In the genomic region with DNA sequence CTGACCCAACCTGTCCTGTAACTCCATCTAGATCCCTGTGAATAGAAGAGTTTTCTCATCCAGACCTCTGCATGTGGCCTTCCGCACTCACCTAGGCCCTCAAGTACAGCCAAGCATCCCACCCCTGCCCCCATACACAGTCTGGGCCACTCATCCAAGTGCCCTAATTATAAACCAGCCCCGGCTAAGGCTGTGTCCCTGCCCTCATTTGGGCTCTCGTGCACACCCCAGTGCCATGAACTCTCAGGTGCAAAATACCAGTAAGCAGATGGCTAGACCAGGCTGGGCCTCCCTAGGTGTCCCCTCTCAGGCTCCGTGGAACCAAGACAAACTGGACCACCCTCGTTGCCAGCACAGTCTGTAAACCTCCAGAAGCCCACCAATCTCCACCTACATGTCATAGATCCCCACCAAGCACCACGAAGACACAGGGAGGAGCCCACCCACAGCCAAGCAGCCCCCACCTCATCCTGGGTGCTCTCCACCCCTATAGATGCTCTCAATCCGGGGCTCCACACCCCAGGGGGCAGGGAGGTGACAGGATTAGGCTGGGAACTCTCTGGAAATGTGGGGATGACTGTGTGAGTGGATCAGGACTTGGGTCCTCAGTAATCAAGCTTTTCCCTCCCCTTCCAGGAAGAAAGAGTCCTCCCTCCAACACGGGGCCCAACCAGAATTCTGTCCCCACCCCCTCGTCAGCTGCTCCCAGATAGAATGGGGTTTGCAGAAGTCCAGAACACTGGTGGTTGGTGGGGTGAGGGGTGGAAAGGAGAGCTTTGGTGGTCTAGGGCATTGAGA, we compare ENCODE assay signal across 8 mouse cellular contexts. TPM values are rescaled to one million over a fixed set of nuclear protein-coding genes. Genes with fewer than 3 reads are reported as not detected.
DNase-seq lines count a peak whose midpoint lies in the region; ATAC-seq and TF ChIP-seq lines count a peak whose summit lies in the region.
"Had no signal": no experiment of that assay in that cellular context is flagged by ENCODE, and none has a peak within 500 bp of the region (broad histone marks: within the 10 kb centered on the region; RNA-seq: fewer than 3 reads in every experiment).

No protein-coding gene starts in this region.

- peaks cover 20% of the 10 kb centered on the region for H3K27me3 ChIP-seq in E14TG2a.4 (ENCODE audit: insufficient read depth, low read length)
- no peaks in the 10 kb centered on the region for H3K27me3 ChIP-seq in embryonic facial prominence, embryonic 11.5 days (ENCODE audit: control insufficient read depth, insufficient read depth, low read length)

- peak overlapping the region; percentile 94 for H3K4me2 ChIP-seq in embryonic facial prominence, embryonic 11.5 days (ENCODE audit: low read depth, low read length)

- WGBS in embryonic facial prominence, embryonic 11.5 days, result 17% methylated on average over 9 of the region's 9 CpGs

- peak; percentile 62 for DNase-seq in 3T3-L1 (ENCODE audit: low read depth, low spot score)
- DNase-seq in embryonic facial prominence, embryonic 11.5 days (ENCODE audit: low spot score), result peak; percentile 47
- DNase-seq in heart, postnatal 14 days, result peak; percentile 67 to 75
- DNase-seq in layer of hippocampus, postnatal 36 days, result peak; percentile 77 to 79
- DNase-seq in lung, postnatal 4 days, result peak; percentile 67 to 68

- peak overlapping the region; percentile 99 for H3K9ac ChIP-seq in embryonic facial prominence, embryonic 11.5 days (replicated peaks; ENCODE audit: low read length)

- peaks cover 84% of the 10 kb centered on the region for H3K4me1 ChIP-seq in E14TG2a.4 (replicated peaks; ENCODE audit: low read depth, low read length)
- H3K4me1 ChIP-seq in embryonic facial prominence, embryonic 11.5 days (ENCODE audit: control insufficient read depth, insufficient read depth, low read length), result peaks cover 31% of the 10 kb centered on the region

- H3K27ac ChIP-seq in embryonic facial prominence, embryonic 11.5 days (replicated peaks; ENCODE audit: low read depth, low read length), result peak overlapping the region; percentile 94

- intact Hi-C loops in heart, postnatal 14 days (cut with DNase I), result loop anchor here (2.0 kb wide), 1 partner anchor 18 kb away; no protein-coding TSS in a partner anchor

- 0 out of 2 replicates have a peak, but pooled peaks cover 4% of the 10 kb centered on the region for H3K36me3 ChIP-seq in E14TG2a.4 (ENCODE audit: insufficient read depth, low read length)
- H3K36me3 ChIP-seq in embryonic facial prominence, embryonic 11.5 days (replicated peaks; ENCODE audit: control insufficient read depth, insufficient read depth, low read depth, low read length), result no peaks in the 10 kb centered on the region

- no peaks in the 10 kb centered on the region for H3K9me3 ChIP-seq in E14TG2a.4 (ENCODE audit: low read length)
- no peaks in the 10 kb centered on the region for H3K9me3 ChIP-seq in embryonic facial prominence, embryonic 11.5 days (replicated peaks; ENCODE audit: control insufficient read depth, low read length)

- TF ChIP-seq CTCF in E14TG2a.4 (conservative IDR thresholded peaks at IDR 0.05; ENCODE audit: low read length), result no peak

- peak; percentile 1; the same call in 1 of the 2 replicates for ATAC-seq in embryonic facial prominence, embryonic 11.5 days (replicated peaks; ENCODE audit: insufficient number of reproducible peaks, low FRiP score, low TSS enrichment, low read depth)
- ATAC-seq in megakaryocyte progenitor cell, adult 5-6 weeks (replicated peaks; ENCODE audit: poor library complexity), result no peak

- H3K4me3 ChIP-seq in E14TG2a.4 (replicated peaks; ENCODE audit: low read length), result peak overlapping the region; percentile 91
- H3K4me3 ChIP-seq in embryonic facial prominence, embryonic 11.5 days (ENCODE audit: low read depth, low read length), result peak overlapping the region; percentile 99

RNA-seq across cellular contexts. Expression of a gene that starts 1.6 kb away (rescaled TPM):
- 47.0 and 54.1 TPM in 2 replicates for polyA plus RNA-seq in embryonic facial prominence, embryonic 11.5 days (2014; fragmentation: Nextera tagmentation; extraction: Ambion mirVana)
- 100 to 1,000 TPM; 242 to 246 TPM for total RNA-seq in heart, postnatal 14 days (2021)
- 100 to 1,000 TPM; 245 to 249 TPM for total RNA-seq in layer of hippocampus, postnatal 36 days (2021)
- 18.8 and 21.1 TPM in 2 replicates for total RNA-seq in megakaryocyte progenitor cell, adult 5-6 weeks (2015)
- 35.8 and 39.6 TPM in 2 replicates for total RNA-seq in megakaryocyte progenitor cell, adult 5-6 weeks (2017)

RNA-seq across cellular contexts. Expression of a gene that starts 7.6 kb away (rescaled TPM):
- 33.8 and 36.7 TPM in 2 replicates for polyA plus RNA-seq in embryonic facial prominence, embryonic 11.5 days (2014; fragmentation: Nextera tagmentation; extraction: Ambion mirVana)
- total RNA-seq in heart, postnatal 14 days (2021), result 10 to 100 TPM; 45.6 to 49.3 TPM
- total RNA-seq in layer of hippocampus, postnatal 36 days (2021), result 10 to 100 TPM; 77.9 to 83.3 TPM
- 33.5 and 38.5 TPM in 2 replicates for total RNA-seq in megakaryocyte progenitor cell, adult 5-6 weeks (2015)
- total RNA-seq in megakaryocyte progenitor cell, adult 5-6 weeks (2017), result 54.6 and 61.8 TPM in 2 replicates

RNA-seq across cellular contexts. Expression of a gene that starts 32.1 kb away (rescaled TPM):
- polyA plus RNA-seq in embryonic facial prominence, embryonic 11.5 days (2014; fragmentation: Nextera tagmentation; extraction: Ambion mirVana), result 15.7 and 18.1 TPM in 2 replicates
- under 1 TPM; 0.79 to 0.85 TPM for total RNA-seq in heart, postnatal 14 days (2021)
- total RNA-seq in layer of hippocampus, postnatal 36 days (2021), result 1 to 10 TPM in 1 of 2 experiments, under 1 TPM in 1; 0.60 to 1.3 TPM
- total RNA-seq in megakaryocyte progenitor cell, adult 5-6 weeks (2015), result not detected in 2 replicates
- not detected in 2 replicates for total RNA-seq in megakaryocyte progenitor cell, adult 5-6 weeks (2017)
- total RNA-seq: hematopoietic stem cell, adult 5-6 weeks had no signal

RNA-seq across cellular contexts. Expression of a gene that starts 52.0 kb away (rescaled TPM):
- 211 and 232 TPM in 2 replicates for polyA plus RNA-seq in embryonic facial prominence, embryonic 11.5 days (2014; fragmentation: Nextera tagmentation; extraction: Ambion mirVana)
- 100 to 1,000 TPM; 130 to 144 TPM for total RNA-seq in heart, postnatal 14 days (2021)
- total RNA-seq in layer of hippocampus, postnatal 36 days (2021), result 100 to 1,000 TPM; 148 to 151 TPM
- total RNA-seq in megakaryocyte progenitor cell, adult 5-6 weeks (2015), result 172 and 184 TPM in 2 replicates
- total RNA-seq in megakaryocyte progenitor cell, adult 5-6 weeks (2017), result 286 and 377 TPM in 2 replicates

Comparison
In these comparisons a context has a peak if more than half of its experiments do, and no peak if none do; other contexts are left out.
1. RNA of a gene that starts 1.6 kb away (total RNA-seq): 245 to 249 TPM in layer of hippocampus, postnatal 36 days and 242 to 246 TPM in heart, postnatal 14 days; 18.8 to 39.6 TPM in megakaryocyte progenitor cell, adult 5-6 weeks; every median in the first group is over 4 times any median in the second.
2. Peak in every context shown above with its lines, with median percentiles within 50 percentile points of each other: DNase-seq.